In the genomic region with DNA sequence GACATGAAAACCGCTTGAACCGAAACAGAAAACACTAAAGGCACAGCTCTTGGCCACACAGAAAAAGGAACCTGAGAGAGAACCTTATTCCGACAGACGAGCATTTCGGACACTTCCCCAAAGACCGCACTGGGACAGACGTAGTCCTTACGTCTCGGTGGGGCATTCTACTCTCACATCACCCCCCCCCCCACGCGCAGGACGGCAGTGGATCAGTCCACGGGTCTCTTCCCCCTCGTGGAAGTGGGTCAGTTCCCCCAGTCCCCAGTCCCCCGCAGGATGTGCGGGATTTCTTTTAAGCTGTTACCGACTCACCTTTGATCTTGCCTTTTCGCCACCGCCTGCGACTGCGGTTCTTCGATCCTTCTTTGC, we compare ENCODE assay signal across 8 mouse cellular contexts. TPM values are rescaled to one million over a fixed set of nuclear protein-coding genes. Genes with fewer than 3 reads are reported as not detected.
A peak's percentile ranks its signal among the peaks of the same experiment; 100 is the strongest.
DNase-seq lines count a peak whose midpoint lies in the region; ATAC-seq and TF ChIP-seq lines count a peak whose summit lies in the region.

No protein-coding gene starts in this region.

- no peak for TF ChIP-seq CTCF in kidney, postnatal 0 days (IDR thresholded peaks at IDR 0.05; ENCODE audit: low read depth)
- TF ChIP-seq CTCF in brain, embryonic 14.5 days (IDR thresholded peaks at IDR 0.05; ENCODE audit: borderline replicate concordance, extremely low read depth, insufficient read depth, insufficient read length): no peak
- no peak for TF ChIP-seq CTCF in hindbrain, postnatal 0 days (IDR thresholded peaks at IDR 0.05; ENCODE audit: low read depth)

- no peaks in the 10 kb centered on the region for H3K36me3 ChIP-seq in kidney, postnatal 0 days (ENCODE audit: insufficient read depth, low read length)
- H3K36me3 ChIP-seq in hindbrain, postnatal 0 days (ENCODE audit: insufficient read depth, low read length): no peaks in the 10 kb centered on the region
- H3K36me3 ChIP-seq in midbrain, embryonic 14.5 days (ENCODE audit: control insufficient read depth, insufficient read depth, low read length): 0 out of 2 replicates have a peak, but pooled peaks cover under 1% of the 10 kb centered on the region

- peaks cover 14% of the 10 kb centered on the region for H3K4me1 ChIP-seq in kidney, postnatal 0 days (replicated peaks; ENCODE audit: insufficient read depth, low read length)
- H3K4me1 ChIP-seq in hindbrain, postnatal 0 days (ENCODE audit: insufficient read depth, low read length): peaks cover 29% of the 10 kb centered on the region
- H3K4me1 ChIP-seq in midbrain, embryonic 14.5 days (ENCODE audit: control insufficient read depth, insufficient read depth, low read length): peaks cover 23% of the 10 kb centered on the region

- H3K9ac ChIP-seq in kidney, postnatal 0 days (ENCODE audit: low read depth, low read length): peak overlapping the region; percentile 64
- H3K9ac ChIP-seq in hindbrain, postnatal 0 days (replicated peaks; ENCODE audit: low read length): peak overlapping the region; percentile 63
- H3K9ac ChIP-seq in midbrain, embryonic 14.5 days (replicated peaks; ENCODE audit: low read length): peak overlapping the region; percentile 72

- intact Hi-C loops in left cerebral cortex, postnatal 10 days (cut with DNase I): no loop called here

- H3K27ac ChIP-seq in kidney, postnatal 0 days: peak overlapping the region; percentile 54; the same call in 1 of the 2 replicates
- peak overlapping the region; percentile 75 for H3K27ac ChIP-seq in hindbrain, postnatal 0 days
- H3K27ac ChIP-seq in midbrain, embryonic 14.5 days (replicated peaks; ENCODE audit: low read depth, low read length): peak overlapping the region; percentile 55

- DNase-seq in kidney, postnatal 0 days (ENCODE audit: low spot score): peak; percentile 33
- no peak for DNase-seq in kidney, postnatal 4 days
- no peak for DNase-seq in brain, embryonic 14.5 days (ENCODE audit: low read depth)
- no peak for DNase-seq in hindbrain, postnatal 0 days (ENCODE audit: low spot score)
- no peak for DNase-seq in midbrain, embryonic 14.5 days
- DNase-seq in adrenal gland, postnatal 14 days: no peak
- no peak for DNase-seq in spleen, postnatal 14 days (ENCODE audit: low spot score in 2 of 2)
- no peak for DNase-seq in left cerebral cortex, postnatal 10 days (ENCODE audit: extremely low spot score in 1 of 2, low spot score in 2 of 2)

- ATAC-seq in kidney, postnatal 0 days (replicated peaks; ENCODE audit: low FRiP score, low read depth): peak; percentile 27
- peak; percentile 64 for ATAC-seq in hindbrain, postnatal 0 days
- ATAC-seq in midbrain, embryonic 14.5 days (ENCODE audit: low FRiP score, low TSS enrichment): peak; percentile 57

- WGBS in kidney, postnatal 0 days: 1% methylated on average over 22 of the region's 22 CpGs
- under 1% methylated on average over 22 of the region's 22 CpGs for WGBS in hindbrain, postnatal 0 days
- WGBS in midbrain, embryonic 14.5 days: under 1% methylated on average over 22 of the region's 22 CpGs

- peak overlapping the region; percentile 78 for H3K4me3 ChIP-seq in kidney, postnatal 0 days (replicated peaks; ENCODE audit: low read depth, low read length)
- peak overlapping the region; percentile 64 for H3K4me3 ChIP-seq in hindbrain, postnatal 0 days (ENCODE audit: low read length)
- H3K4me3 ChIP-seq in midbrain, embryonic 14.5 days (replicated peaks; ENCODE audit: low read depth, low read length): peak overlapping the region; percentile 66

- no peaks in the 10 kb centered on the region for H3K9me3 ChIP-seq in kidney, postnatal 0 days (replicated peaks; ENCODE audit: low read length)
- H3K9me3 ChIP-seq in hindbrain, postnatal 0 days (ENCODE audit: low read length): no peaks in the 10 kb centered on the region
- H3K9me3 ChIP-seq in midbrain, embryonic 14.5 days (ENCODE audit: control insufficient read depth, low read length): no peaks in the 10 kb centered on the region

- 0 out of 2 replicates have a peak, but pooled peaks have one; percentile 7 for TF ChIP-seq POLR2A in brain, embryonic 14.5 days (IDR thresholded peaks at IDR 0.05; ENCODE audit: borderline replicate concordance, extremely low read depth, insufficient read depth, insufficient read length, poor library complexity, severe bottlenecking)

- no peaks in the 10 kb centered on the region for H3K27me3 ChIP-seq in kidney, postnatal 0 days (ENCODE audit: insufficient read depth, low read length)
- no peaks in the 10 kb centered on the region for H3K27me3 ChIP-seq in hindbrain, postnatal 0 days (ENCODE audit: insufficient read depth, low read length)
- H3K27me3 ChIP-seq in midbrain, embryonic 14.5 days (ENCODE audit: control insufficient read depth, insufficient read depth, low read length): no peaks in the 10 kb centered on the region

- H3K4me2 ChIP-seq in kidney, postnatal 0 days (ENCODE audit: low read length): peak overlapping the region; percentile 87
- peak overlapping the region; percentile 82 for H3K4me2 ChIP-seq in hindbrain, postnatal 0 days (ENCODE audit: low read depth, low read length)
- H3K4me2 ChIP-seq in midbrain, embryonic 14.5 days (ENCODE audit: low read length): peak overlapping the region; percentile 81

RNA-seq across cellular contexts. Expression of a gene that starts 3.3 kb away (rescaled TPM):
- 6.4 and 6.5 TPM in 2 replicates for polyA plus RNA-seq in kidney, postnatal 0 days (2015; fragmentation: Nextera tagmentation; extraction: Ambion mirVana)
- 12.0 and 13.0 TPM in 2 replicates for polyA plus RNA-seq in brain, embryonic 14.5 days (2012; rRNA removed)
- total RNA-seq in hindbrain, postnatal 0 days (2014; rRNA removed): 9.6 and 18.7 TPM in 2 replicates
- 7.8 and 9.1 TPM in 2 replicates for polyA plus RNA-seq in hindbrain, postnatal 0 days (2015; fragmentation: Nextera tagmentation; extraction: Ambion mirVana)
- 3.8 and 9.2 TPM in 2 replicates for polyA plus RNA-seq in midbrain, embryonic 14.5 days (2014; fragmentation: Nextera tagmentation; extraction: Ambion mirVana)
- 400 and 439 TPM in 2 replicates for total RNA-seq in adrenal gland, postnatal 14 days (2021)
- total RNA-seq in left cerebral cortex, postnatal 10 days (2021): 1 to 10 TPM; 6.9 to 7.8 TPM

RNA-seq across cellular contexts. Expression of a gene that starts 17.5 kb away (rescaled TPM):
- 0.43 and 0.47 TPM in 2 replicates for polyA plus RNA-seq in kidney, postnatal 0 days (2015; fragmentation: Nextera tagmentation; extraction: Ambion mirVana)
- not detected in 2 replicates for polyA plus RNA-seq in brain, embryonic 14.5 days (2012; rRNA removed)
- total RNA-seq in hindbrain, postnatal 0 days (2014; rRNA removed): not detected in 2 replicates
- 0.66 and 0.82 TPM in 2 replicates for polyA plus RNA-seq in hindbrain, postnatal 0 days (2015; fragmentation: Nextera tagmentation; extraction: Ambion mirVana)
- polyA plus RNA-seq in midbrain, embryonic 14.5 days (2014; fragmentation: Nextera tagmentation; extraction: Ambion mirVana): 0.29 TPM in 1 of 2 replicates, not detected in the other
- total RNA-seq in adrenal gland, postnatal 14 days (2021): 0.53 TPM in 1 of 2 replicates, not detected in the other
- not detected for total RNA-seq in left cerebral cortex, postnatal 10 days (2021)

RNA-seq across cellular contexts. Expression of a gene that starts 25.6 kb away (rescaled TPM):
- not detected in 2 replicates for polyA plus RNA-seq in kidney, postnatal 0 days (2015; fragmentation: Nextera tagmentation; extraction: Ambion mirVana)
- 1.2 TPM in 1 of 2 replicates, not detected in the other for polyA plus RNA-seq in brain, embryonic 14.5 days (2012; rRNA removed)
- total RNA-seq in hindbrain, postnatal 0 days (2014; rRNA removed): not detected in 2 replicates
- polyA plus RNA-seq in hindbrain, postnatal 0 days (2015; fragmentation: Nextera tagmentation; extraction: Ambion mirVana): 0.30 and 0.89 TPM in 2 replicates
- polyA plus RNA-seq in midbrain, embryonic 14.5 days (2014; fragmentation: Nextera tagmentation; extraction: Ambion mirVana): not detected in 2 replicates
- not detected in 2 replicates for total RNA-seq in adrenal gland, postnatal 14 days (2021)
- not detected for total RNA-seq in left cerebral cortex, postnatal 10 days (2021)
